Mouse (Mus musculus) heart, embryonic 15.5 days (tissue): ENCODE measurements around the gene Tmco1. TPM values are rescaled to one million over a fixed set of nuclear protein-coding genes. Genes with fewer than 3 reads are reported as not detected.

Experiments
- ATAC-seq: fragments of 200-750 bp; cut with Nextera tagmentation; replicated peaks from 2 replicates; pipeline ENCODE4 v1.8.0; 2017; ENCODE audit warnings: low read depth, moderate TSS enrichment; ENCODE audit not compliant: insufficient number of reproducible peaks, insufficient read depth, low FRiP score
- H3K27ac ChIP-seq: fragments of 300-500 bp; sonication (generic); 2 replicates; pipeline ENCODE4 v1.5.1; 2015; ENCODE audit warnings: mild to moderate bottlenecking, inconsistent platforms
- H3K27me3 ChIP-seq: fragments of 300-500 bp; sonication (generic); 2 replicates; pipeline ENCODE4 v1.6.1; 2015; ENCODE audit warnings: inconsistent platforms
- H3K36me3 ChIP-seq: fragments of 300-500 bp; sonication (generic); 2 replicates; pipeline ENCODE4 v1.6.1; 2015; ENCODE audit warnings: mild to moderate bottlenecking, inconsistent platforms
- H3K4me1 ChIP-seq: fragments of 300-500 bp; sonication (generic); replicated peaks from 2 replicates; pipeline ENCODE4 v1.6.1; 2015; ENCODE audit warnings: inconsistent platforms
- H3K4me2 ChIP-seq: fragments of 300-500 bp; sonication (generic); 2 replicates; pipeline ENCODE4 v1.6.1; 2015; ENCODE audit warnings: inconsistent platforms, mild to moderate bottlenecking, moderate library complexity
- H3K4me3 ChIP-seq: fragments of 300-500 bp; sonication (generic); 2 replicates; pipeline ENCODE4 v1.5.1; 2015; ENCODE audit warnings: mild to moderate bottlenecking, inconsistent platforms
- H3K9ac ChIP-seq: fragments of 300-500 bp; sonication (generic); 2 replicates; pipeline ENCODE4 v1.6.1; 2015; ENCODE audit warnings: mild to moderate bottlenecking, inconsistent platforms
- H3K9me3 ChIP-seq: fragments of 300-500 bp; sonication (generic); replicated peaks from 2 replicates; pipeline ENCODE4 v1.6.1; 2016; ENCODE audit warnings: inconsistent platforms
- WGBS: fragments of 180-500 bp; shearing (Covaris S2); methylation state at CpG from one replicate; pipeline ENCODE4 v1.1.7; 2015; ENCODE audit warnings: mixed read lengths; 5-methylcytosine and 5-hydroxymethylcytosine counted together
- polyA plus RNA-seq: library from polyadenylated mRNA; unstranded; fragments of >200 nt; fragmentation: Nextera tagmentation; extraction: Ambion mirVana; gene quantifications from 2 replicates; pipeline ENCODE4 v1.2.1, GENCODE M21; 2015

The Tmco1 gene
- polyA plus RNA-seq, 1 experiment from 2014 or later = 81.9 TPM

- 85% methylated on average over 9 of the region's 9 CpGs for WGBS
- Histone ChIP-seq H3K9ac (no peak overlapping the region), H3K27me3 (no peaks in the 10 kb centered on the region), H3K4me1 (no peaks in the 10 kb centered on the region), H3K4me3 (no peak overlapping the region), H3K9me3 (no peaks in the 10 kb centered on the region), H3K27ac (no peak overlapping the region), H3K36me3 (peaks cover 28% of the 10 kb centered on the region; the same call in 1 of the 2 replicates), H3K4me2 (no peak overlapping the region)
- ATAC-seq = no peak
These were observed 50.6 kb downstream of the Tmco1 start for GRCm38 (mm10) chr1:167358731-167359130.

DNA sequence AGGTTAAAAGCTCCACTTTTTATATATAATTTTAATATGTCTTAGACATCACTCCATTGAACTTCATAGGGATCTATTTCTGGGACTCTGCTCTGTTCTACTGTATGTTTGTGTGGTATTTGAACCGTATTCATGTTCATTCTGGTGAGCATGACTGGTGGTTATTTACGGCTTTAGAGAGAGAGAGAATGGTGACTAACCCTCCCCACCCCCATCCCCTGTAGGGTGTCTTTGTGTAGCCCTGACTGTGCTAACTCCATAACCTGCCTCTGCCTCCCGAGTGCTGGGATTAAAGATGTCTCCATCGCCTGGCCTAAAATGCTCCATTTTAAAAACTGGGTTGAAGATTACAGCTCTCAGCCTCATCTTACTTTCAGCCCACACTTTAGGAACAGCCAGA lies 52.1 kb downstream of the Tmco1 start:
- Histone ChIP-seq H3K4me1 (no peaks in the 10 kb centered on the region), H3K4me2 (no peak overlapping the region), H3K4me3 (no peak overlapping the region), H3K36me3 (peaks cover 23% of the 10 kb centered on the region; the same call in 1 of the 2 replicates), H3K9ac (no peak overlapping the region), H3K27ac (no peak overlapping the region), H3K27me3 (no peaks in the 10 kb centered on the region), H3K9me3 (no peaks in the 10 kb centered on the region)
- WGBS = 81% methylated on average over 4 of the region's 4 CpGs
- ATAC-seq = no peak

GRCm38 (mm10) chr1:167362819-167363218 lies 54.6 kb downstream of the Tmco1 start:
- H3K9ac ChIP-seq = no peak overlapping the region
- H3K27me3 ChIP-seq = no peaks in the 10 kb centered on the region
- peaks cover 25% of the 10 kb centered on the region; the same call in 1 of the 2 replicates for H3K36me3 ChIP-seq
- ATAC-seq = no peak
- 76% methylated on average over 4 of the region's 4 CpGs for WGBS
- H3K4me1 ChIP-seq = no peaks in the 10 kb centered on the region
- H3K27ac ChIP-seq = no peak overlapping the region
- H3K4me2 ChIP-seq = no peak overlapping the region
- H3K4me3 ChIP-seq = no peak overlapping the region
- no peaks in the 10 kb centered on the region for H3K9me3 ChIP-seq

GRCm38 (mm10) chr1:167363322-167363721 lies 55.1 kb downstream of the Tmco1 start:
- H3K4me3 ChIP-seq = no peak overlapping the region
- no peaks in the 10 kb centered on the region for H3K9me3 ChIP-seq
- WGBS = 57% methylated on average over 5 of the region's 5 CpGs
- ATAC-seq = no peak
- H3K36me3 ChIP-seq = peaks cover 20% of the 10 kb centered on the region; the same call in 1 of the 2 replicates
- H3K4me2 ChIP-seq = no peak overlapping the region
- no peaks in the 10 kb centered on the region for H3K4me1 ChIP-seq
- no peaks in the 10 kb centered on the region for H3K27me3 ChIP-seq
- H3K27ac ChIP-seq = no peak overlapping the region
- no peak overlapping the region for H3K9ac ChIP-seq

- 80% methylated on average over 7 of the region's 7 CpGs for WGBS
- 0 out of 2 replicates have a peak overlapping the region, but pooled peaks have one; percentile 2 for H3K27ac ChIP-seq
- H3K4me3 ChIP-seq = no peak overlapping the region
- H3K9ac ChIP-seq = no peak overlapping the region
- no peak overlapping the region for H3K4me2 ChIP-seq
- no peaks in the 10 kb centered on the region for H3K27me3 ChIP-seq
- ATAC-seq = 0 out of 2 replicates have a peak, but pooled peaks have one; percentile 64
- H3K9me3 ChIP-seq = no peaks in the 10 kb centered on the region
- peaks cover 19% of the 10 kb centered on the region; the same call in 1 of the 2 replicates for H3K36me3 ChIP-seq
- H3K4me1 ChIP-seq = no peaks in the 10 kb centered on the region
These were observed 57.6 kb downstream of the Tmco1 start for GRCm38 (mm10) chr1:167365808-167366207.

DNA sequence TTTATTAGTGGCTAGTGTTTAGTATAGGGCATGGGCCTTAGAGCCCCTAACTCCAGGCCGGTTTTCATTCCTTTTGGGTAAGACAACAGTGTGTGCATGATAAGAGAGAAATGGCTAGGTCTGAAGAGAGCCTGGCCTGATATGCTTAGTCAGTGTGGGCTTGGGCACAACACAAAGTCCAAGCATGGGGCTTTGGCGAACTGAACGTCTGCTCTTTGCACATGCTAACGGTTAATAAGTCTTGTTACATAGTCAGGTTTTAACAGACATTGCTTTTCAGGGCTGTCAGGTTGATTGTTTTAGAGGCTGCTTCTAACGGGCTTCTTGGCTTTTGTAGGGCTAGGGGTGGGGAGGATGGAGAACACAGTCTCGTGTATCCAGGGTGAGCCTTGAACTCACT lies 58.4 kb downstream of the Tmco1 start:
- Histone ChIP-seq H3K9me3 (no peaks in the 10 kb centered on the region), H3K36me3 (peaks cover 14% of the 10 kb centered on the region; the same call in 1 of the 2 replicates), H3K4me2 (no peak overlapping the region), H3K9ac (no peak overlapping the region), H3K4me1 (no peaks in the 10 kb centered on the region), H3K27me3 (no peaks in the 10 kb centered on the region), H3K27ac (no peak overlapping the region), H3K4me3 (no peak overlapping the region)
- no peak for ATAC-seq
- WGBS = 89% methylated on average over 6 of the region's 6 CpGs

GRCm38 (mm10) chr1:167368018-167368417 lies 59.8 kb downstream of the Tmco1 start:
- Histone ChIP-seq H3K36me3 (peaks cover 11% of the 10 kb centered on the region; the same call in 1 of the 2 replicates), H3K4me3 (no peak overlapping the region), H3K9me3 (no peaks in the 10 kb centered on the region), H3K4me2 (no peak overlapping the region), H3K27ac (no peak overlapping the region), H3K27me3 (no peaks in the 10 kb centered on the region), H3K4me1 (no peaks in the 10 kb centered on the region), H3K9ac (no peak overlapping the region)
- no peak for ATAC-seq
- WGBS = 79% methylated on average over 4 of the region's 4 CpGs

GRCm38 (mm10) chr1:167368513-167368912 lies 60.3 kb downstream of the Tmco1 start:
- Histone ChIP-seq H3K9ac (no peak overlapping the region), H3K4me2 (no peak overlapping the region), H3K4me3 (no peak overlapping the region), H3K27me3 (no peaks in the 10 kb centered on the region), H3K27ac (no peak overlapping the region), H3K36me3 (peaks cover 13% of the 10 kb centered on the region; the same call in 1 of the 2 replicates), H3K4me1 (no peaks in the 10 kb centered on the region), H3K9me3 (no peaks in the 10 kb centered on the region)
- WGBS = 75% methylated on average over 7 of the region's 7 CpGs
- ATAC-seq = no peak

- Histone ChIP-seq H3K4me3 (no peak overlapping the region), H3K27me3 (no peaks in the 10 kb centered on the region), H3K27ac (no peak overlapping the region), H3K36me3 (peaks cover 13% of the 10 kb centered on the region; the same call in 1 of the 2 replicates), H3K9ac (no peak overlapping the region), H3K4me2 (no peak overlapping the region), H3K9me3 (no peaks in the 10 kb centered on the region), H3K4me1 (no peaks in the 10 kb centered on the region)
- no peak for ATAC-seq
- WGBS = 7% methylated on average over 7 of the region's 7 CpGs
These were observed 61.7 kb downstream of the Tmco1 start for GRCm38 (mm10) chr1:167369905-167370304.

- H3K27ac ChIP-seq = no peak overlapping the region
- H3K4me2 ChIP-seq = no peak overlapping the region
- no peak overlapping the region for H3K4me3 ChIP-seq
- no peaks in the 10 kb centered on the region for H3K4me1 ChIP-seq
- no peaks in the 10 kb centered on the region for H3K27me3 ChIP-seq
- 94% methylated on average over 7 of the region's 7 CpGs for WGBS
- peaks cover 27% of the 10 kb centered on the region for H3K36me3 ChIP-seq
- H3K9ac ChIP-seq = no peak overlapping the region
- no peaks in the 10 kb centered on the region for H3K9me3 ChIP-seq
- ATAC-seq = no peak
These were observed 64.6 kb downstream of the Tmco1 start for GRCm38 (mm10) chr1:167372739-167373138.

DNA sequence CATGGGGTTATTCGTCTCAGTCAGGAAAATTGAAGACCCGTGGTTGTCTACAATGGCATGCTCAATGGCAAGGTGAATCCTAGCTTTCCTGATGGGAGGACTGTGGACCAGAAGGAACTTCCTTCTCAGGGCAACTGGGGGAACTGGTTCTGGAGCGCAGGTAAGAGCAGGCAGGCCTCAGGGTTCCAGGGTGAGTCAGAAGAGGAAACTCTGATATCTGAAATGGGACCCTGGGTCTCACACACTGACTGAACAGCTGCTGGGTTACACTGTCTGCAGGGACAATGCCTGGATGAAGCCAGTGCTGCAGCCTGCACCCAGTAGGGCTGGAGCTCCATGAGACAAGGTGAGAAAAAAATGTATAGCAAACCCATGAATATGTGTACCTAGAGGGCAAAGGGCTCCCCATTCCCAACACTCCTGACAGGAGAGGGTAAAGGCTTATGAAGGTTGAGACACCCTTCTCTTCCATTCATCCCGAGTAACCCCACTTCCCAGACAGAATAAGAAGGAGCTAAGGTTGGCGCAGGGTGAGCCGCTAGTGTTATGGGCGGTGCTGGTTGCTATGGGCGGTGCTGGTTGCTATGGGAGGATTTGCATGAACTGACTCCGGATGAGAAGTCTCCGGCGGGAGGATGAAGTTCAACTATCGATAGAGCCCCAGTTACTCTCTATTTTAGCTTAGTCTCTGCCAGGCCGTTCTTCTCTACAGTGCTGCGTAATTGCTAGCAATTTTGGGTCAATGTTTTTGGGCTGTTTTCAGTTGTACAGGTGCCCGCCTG lies 66.0 kb downstream of the Tmco1 start:
- H3K4me2 ChIP-seq = no peak overlapping the region
- H3K27ac ChIP-seq = no peak overlapping the region
- 32% methylated on average over 15 of the region's 15 CpGs for whole genome bisulfite sequencing
- H3K9me3 ChIP-seq = no peaks in the 10 kb centered on the region
- H3K9ac ChIP-seq = no peak overlapping the region
- H3K27me3 ChIP-seq = no peaks in the 10 kb centered on the region
- peaks cover 27% of the 10 kb centered on the region for H3K36me3 ChIP-seq
- ATAC-seq = no peak
- H3K4me1 ChIP-seq = no peaks in the 10 kb centered on the region
- no peak overlapping the region for H3K4me3 ChIP-seq

DNA sequence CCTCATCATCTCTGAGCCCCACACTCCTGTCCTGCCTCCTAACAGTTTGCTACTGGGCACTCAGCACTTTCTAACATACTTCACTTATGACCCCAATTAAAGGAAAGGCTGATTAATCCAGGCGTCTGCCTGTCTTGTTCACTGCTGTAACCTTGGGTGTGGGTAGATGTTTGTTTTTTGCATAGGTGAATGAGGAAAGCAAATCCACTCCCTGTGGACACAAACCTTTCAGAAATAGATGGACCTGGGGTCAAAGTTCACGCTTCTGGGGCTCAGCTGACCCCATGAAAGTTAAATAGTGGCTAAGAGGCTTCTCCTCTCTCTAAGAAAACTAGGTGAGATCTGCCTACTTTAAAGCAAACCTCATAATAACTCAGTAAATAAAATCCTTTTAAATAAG lies 66.8 kb downstream of the Tmco1 start:
- no peak overlapping the region for H3K4me3 ChIP-seq
- H3K9me3 ChIP-seq = no peaks in the 10 kb centered on the region
- no peak overlapping the region for H3K4me2 ChIP-seq
- H3K9ac ChIP-seq = no peak overlapping the region
- H3K27me3 ChIP-seq = no peaks in the 10 kb centered on the region
- WGBS = 67% methylated on average over 2 of the region's 2 CpGs
- no peaks in the 10 kb centered on the region for H3K4me1 ChIP-seq
- peaks cover 27% of the 10 kb centered on the region for H3K36me3 ChIP-seq
- no peak for ATAC-seq
- no peak overlapping the region for H3K27ac ChIP-seq
